In the genomic region with DNA sequence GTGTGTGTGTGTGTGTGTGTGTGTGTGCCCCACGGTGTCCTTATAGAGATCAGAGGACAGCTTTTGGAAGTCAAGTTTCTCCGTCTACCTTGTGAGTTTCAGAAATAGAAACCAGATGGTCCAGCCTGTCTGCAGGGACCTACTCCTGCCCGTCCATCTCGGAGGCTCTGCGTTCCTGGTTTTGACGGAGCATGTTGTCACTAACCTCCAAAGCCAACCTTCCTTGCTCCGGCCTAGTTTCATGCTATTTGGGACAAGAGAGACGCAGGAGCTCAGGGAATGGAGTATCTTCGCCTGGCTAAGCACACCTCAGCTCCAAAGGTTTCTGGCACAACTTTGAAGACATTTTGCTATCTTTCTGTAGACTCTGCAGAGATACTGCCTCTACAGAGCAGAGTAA, we compare ENCODE assay signal across 8 mouse cellular contexts. TPM values are rescaled to one million over a fixed set of nuclear protein-coding genes. Genes with fewer than 3 reads are reported as not detected.
A peak's percentile ranks its signal among the peaks of the same experiment; 100 is the strongest.
DNase-seq lines count a peak whose midpoint lies in the region; ATAC-seq lines count a peak whose summit lies in the region.

No protein-coding gene starts in this region.

- peaks cover 48% of the 10 kb centered on the region for H3K4me1 ChIP-seq in forebrain, embryonic 10.5 days
- peaks cover 30% of the 10 kb centered on the region for H3K4me1 ChIP-seq in hindbrain, embryonic 14.5 days (replicated peaks; ENCODE audit: control insufficient read depth, insufficient read depth, low read length)
- H3K4me1 ChIP-seq in midbrain, embryonic 15.5 days, result peaks cover 38% of the 10 kb centered on the region

- peak overlapping the region; percentile 47 for H3K4me3 ChIP-seq in forebrain, embryonic 10.5 days
- H3K4me3 ChIP-seq in hindbrain, embryonic 14.5 days (replicated peaks; ENCODE audit: low read length), result no peak overlapping the region
- no peak overlapping the region for H3K4me3 ChIP-seq in midbrain, embryonic 15.5 days

- peak overlapping the region; percentile 18; the same call in 1 of the 2 replicates for H3K9ac ChIP-seq in hindbrain, embryonic 14.5 days
- H3K9ac ChIP-seq in midbrain, embryonic 15.5 days, result no peak overlapping the region

- H3K27ac ChIP-seq in forebrain, embryonic 10.5 days, result peak overlapping the region; percentile 86
- peak overlapping the region; percentile 83 for H3K27ac ChIP-seq in hindbrain, embryonic 14.5 days
- peak overlapping the region; percentile 89 for H3K27ac ChIP-seq in midbrain, embryonic 15.5 days

- H3K36me3 ChIP-seq in forebrain, embryonic 10.5 days (replicated peaks), result no peaks in the 10 kb centered on the region
- no peaks in the 10 kb centered on the region for H3K36me3 ChIP-seq in hindbrain, embryonic 14.5 days (replicated peaks; ENCODE audit: control insufficient read depth, insufficient read depth)
- H3K36me3 ChIP-seq in midbrain, embryonic 15.5 days (replicated peaks), result no peaks in the 10 kb centered on the region

- peak overlapping the region; percentile 60 for H3K4me2 ChIP-seq in hindbrain, embryonic 14.5 days (replicated peaks)
- H3K4me2 ChIP-seq in midbrain, embryonic 15.5 days, result peak overlapping the region; percentile 69

- no peaks in the 10 kb centered on the region; the same call in 1 of the 2 replicates for H3K9me3 ChIP-seq in forebrain, embryonic 10.5 days
- H3K9me3 ChIP-seq in hindbrain, embryonic 14.5 days (ENCODE audit: control insufficient read depth, low read length), result no peaks in the 10 kb centered on the region
- no peaks in the 10 kb centered on the region for H3K9me3 ChIP-seq in midbrain, embryonic 15.5 days

- no peak for DNase-seq in frontal cortex, postnatal 14 days (ENCODE audit: low spot score in 2 of 2)
- peak; percentile 38 for DNase-seq in MN1 (ENCODE audit: low spot score)
- DNase-seq in forebrain, embryonic 10.5 days (ENCODE audit: extremely low spot score, low spot score), result no peak
- no peak for DNase-seq in hindbrain, embryonic 14.5 days (ENCODE audit: low spot score)
- DNase-seq in right cerebral cortex, postnatal 10 days (ENCODE audit: low spot score in 2 of 2), result no peak
- DNase-seq in layer of hippocampus, adult 11-12 months (ENCODE audit: low spot score), result no peak

- ATAC-seq in frontal cortex, adult (ENCODE audit: low TSS enrichment), result peak; percentile 11; the same call in 1 of the 2 replicates
- ATAC-seq in hindbrain, embryonic 14.5 days (ENCODE audit: low FRiP score), result no peak
- ATAC-seq in midbrain, embryonic 15.5 days (replicated peaks), result no peak; the same call in 1 of the 2 replicates

- 48% methylated on average over 9 of the region's 9 CpGs for WGBS in forebrain, embryonic 10.5 days
- 30% methylated on average over 9 of the region's 9 CpGs for WGBS in hindbrain, embryonic 14.5 days
- 38% methylated on average over 9 of the region's 9 CpGs for WGBS in midbrain, embryonic 15.5 days

- no peaks in the 10 kb centered on the region for H3K27me3 ChIP-seq in forebrain, embryonic 10.5 days (ENCODE audit: poor library complexity, severe bottlenecking)
- no peaks in the 10 kb centered on the region for H3K27me3 ChIP-seq in hindbrain, embryonic 14.5 days (ENCODE audit: control insufficient read depth, insufficient read depth, low read length)
- H3K27me3 ChIP-seq in midbrain, embryonic 15.5 days (replicated peaks), result no peaks in the 10 kb centered on the region

RNA-seq across cellular contexts. Expression of gene Chd2, which starts 54.2 kb away (rescaled TPM):
- 45.1 and 45.7 TPM in 2 replicates for polyA plus RNA-seq in forebrain, embryonic 10.5 days (2016; fragmentation: Nextera tagmentation; extraction: Ambion mirVana)
- polyA plus RNA-seq in hindbrain, embryonic 14.5 days (2014; fragmentation: Nextera tagmentation; extraction: Ambion mirVana), result 35.6 and 42.3 TPM in 2 replicates
- 48.6 and 52.4 TPM in 2 replicates for polyA plus RNA-seq in midbrain, embryonic 15.5 days (2015; fragmentation: Nextera tagmentation; extraction: Ambion mirVana)
